Mouse (Mus musculus) liver, postnatal 0 days (tissue): ENCODE measurements around the gene Ttll8.

Experiments
- CTCF ChIP-seq: sonication (generic); IDR thresholded peaks from 2 replicates; pipeline ENCODE4 v1.5.1; 2016; ENCODE audit warnings: antibody characterized with exemption, low read depth
- EP300 ChIP-seq: IDR thresholded peaks from 2 replicates; pipeline ENCODE4 v1.6.1; 2016; ENCODE audit warnings: antibody characterized with exemption, low read depth, mild to moderate bottlenecking

GRCm38 (mm10) chr15:88877021-88877400 is 77.2 kb downstream of the Ttll8 start:
- no peak for TF ChIP-seq EP300
- TF ChIP-seq CTCF, result no peak
